Mouse (Mus musculus) retina, postnatal 7 days (tissue): ENCODE measurements around the gene Gm20388.

Source experiments
- DNase-seq: peaks from one replicate; pipeline ENCODE4 v3.0.0-alpha.2; 2012; ENCODE audit warnings: low read depth, low spot score

Gm20388 gene

GRCm38 (mm10) chr8:122234055-122234454 is 2323.4 kb downstream of the Gm20388 start:
- DNase-seq = no peak

- DNase-seq = no peak
These were observed 2325.9 kb downstream of the Gm20388 start for GRCm38 (mm10) chr8:122236521-122236920.

GRCm38 (mm10) chr8:122238225-122238624 is 2327.6 kb downstream of the Gm20388 start:
- DNase-seq = no peak

DNA sequence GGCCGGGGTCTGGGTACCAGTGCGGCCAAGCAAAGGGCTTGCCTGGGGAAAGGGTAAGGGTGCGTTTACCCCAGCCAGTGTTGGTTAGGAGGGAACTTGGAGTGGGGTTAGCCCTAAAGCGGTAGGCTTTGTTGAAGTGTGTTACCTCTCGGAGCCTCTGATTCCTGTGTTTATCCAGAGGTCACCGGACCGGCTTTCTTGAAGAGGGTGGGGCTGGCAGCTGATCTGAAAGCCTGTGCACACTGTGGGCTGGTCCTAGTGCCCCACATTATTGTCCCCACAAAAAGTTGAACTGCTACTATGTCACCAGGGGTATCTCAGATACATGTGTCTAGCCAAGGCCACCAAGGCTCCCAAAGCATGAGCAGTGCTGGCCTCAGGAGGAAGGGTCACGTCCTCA is 2328.1 kb downstream of the Gm20388 start:
- no peak for DNase-seq

DNA sequence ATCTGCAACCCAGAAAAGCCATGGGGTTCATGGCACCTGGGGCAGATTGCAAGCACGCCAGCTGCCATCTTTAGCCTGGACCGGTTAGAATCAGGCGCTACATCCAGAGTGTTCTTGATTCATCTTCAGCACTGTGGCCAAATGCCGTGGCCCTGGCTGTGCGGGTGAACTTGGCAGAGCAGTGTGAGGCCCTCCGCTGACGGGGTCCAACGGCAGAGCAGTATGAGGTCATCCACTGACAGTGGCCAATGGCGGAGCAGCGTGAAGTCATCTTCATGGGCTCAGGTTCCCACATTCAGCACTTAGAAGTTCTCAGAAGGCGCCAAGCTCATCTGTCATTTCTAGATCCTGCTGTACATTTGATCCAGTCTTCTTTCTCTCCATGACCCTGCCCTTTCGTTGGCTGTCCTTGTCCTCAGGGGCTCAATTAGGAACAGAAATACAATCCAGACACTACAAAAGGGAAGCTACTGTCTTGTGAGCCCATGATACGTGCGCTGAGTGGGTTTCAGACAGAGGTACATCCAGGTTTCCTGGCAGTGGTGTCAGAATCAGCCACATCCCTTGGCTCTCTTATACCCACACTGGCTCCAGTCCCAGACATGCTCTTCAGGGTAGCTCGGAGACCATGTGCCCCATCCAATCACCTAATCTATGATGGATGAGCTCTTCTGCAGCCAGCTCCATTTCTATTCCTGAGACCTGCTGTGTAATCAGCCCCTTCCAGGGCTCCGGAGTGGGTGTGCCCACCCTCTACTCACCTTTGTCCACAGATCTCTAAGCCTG is 2329.8 kb downstream of the Gm20388 start:
- no peak for DNase-seq

DNA sequence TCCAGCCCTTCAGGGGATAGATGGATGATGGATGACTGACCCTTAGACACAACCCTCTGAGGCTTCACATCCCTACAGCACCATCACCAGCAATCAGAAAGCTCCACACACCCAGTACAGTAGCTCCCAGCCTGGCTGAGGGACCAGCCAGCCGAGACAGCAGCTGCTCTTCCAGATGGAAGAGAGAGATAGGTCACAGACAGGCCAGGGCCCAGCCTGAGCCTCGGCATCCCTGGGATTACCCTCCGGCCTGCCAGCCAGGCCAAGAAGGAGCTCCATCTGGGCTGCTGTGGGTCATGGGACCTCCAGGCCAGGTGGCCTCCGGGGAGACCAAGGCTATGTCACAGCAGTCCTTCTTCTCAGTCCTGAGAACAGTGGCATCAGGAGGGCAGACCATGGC is 2332.7 kb downstream of the Gm20388 start:
- DNase-seq = no peak

DNA sequence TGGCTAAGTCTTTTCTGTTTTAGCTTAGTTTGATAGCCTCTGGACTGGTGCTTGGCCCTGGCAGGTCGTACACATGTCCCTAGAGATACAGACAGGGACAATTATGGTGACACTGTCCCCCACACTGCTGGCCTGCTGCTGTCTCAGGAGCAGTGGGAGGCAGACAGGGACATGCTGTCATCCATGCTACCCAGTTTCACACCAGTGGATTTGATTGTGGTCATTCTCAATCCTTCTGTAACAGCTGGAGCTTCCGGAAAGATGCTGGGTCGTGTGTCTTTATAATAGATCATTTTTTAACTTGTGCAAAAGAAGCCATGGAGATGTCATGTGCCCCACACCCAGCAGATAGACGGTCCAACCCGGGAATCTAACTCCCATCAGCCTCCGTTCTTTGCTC is 2334.5 kb downstream of the Gm20388 start:
- DNase-seq = no peak

- no peak for DNase-seq
These were observed 2335.9 kb downstream of the Gm20388 start for GRCm38 (mm10) chr8:122246257-122247211.

DNA sequence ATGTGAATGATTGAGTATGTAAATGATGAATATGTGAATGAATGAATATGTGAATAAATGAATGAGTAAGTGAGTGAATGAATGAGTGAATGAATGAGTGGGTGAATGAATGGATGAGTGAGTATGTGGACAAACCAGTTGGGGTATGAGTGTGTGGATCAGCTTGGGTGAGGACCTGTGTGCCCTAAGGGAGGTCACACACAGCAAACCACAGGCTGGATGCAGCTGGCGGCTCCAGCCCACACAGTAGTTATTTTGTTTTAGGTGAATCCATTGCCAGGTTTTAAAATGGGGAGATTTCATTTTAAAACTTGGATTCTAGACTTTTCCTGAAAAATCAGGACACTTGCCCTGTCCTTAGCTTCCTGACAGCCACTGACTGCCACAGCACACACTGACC is 2341.1 kb downstream of the Gm20388 start:
- DNase-seq = no peak

GRCm38 (mm10) chr8:122252366-122252765 is 2341.7 kb downstream of the Gm20388 start:
- DNase-seq = no peak

- no peak for DNase-seq
These were observed 2348.7 kb downstream of the Gm20388 start for GRCm38 (mm10) chr8:122259351-122259750.

DNA sequence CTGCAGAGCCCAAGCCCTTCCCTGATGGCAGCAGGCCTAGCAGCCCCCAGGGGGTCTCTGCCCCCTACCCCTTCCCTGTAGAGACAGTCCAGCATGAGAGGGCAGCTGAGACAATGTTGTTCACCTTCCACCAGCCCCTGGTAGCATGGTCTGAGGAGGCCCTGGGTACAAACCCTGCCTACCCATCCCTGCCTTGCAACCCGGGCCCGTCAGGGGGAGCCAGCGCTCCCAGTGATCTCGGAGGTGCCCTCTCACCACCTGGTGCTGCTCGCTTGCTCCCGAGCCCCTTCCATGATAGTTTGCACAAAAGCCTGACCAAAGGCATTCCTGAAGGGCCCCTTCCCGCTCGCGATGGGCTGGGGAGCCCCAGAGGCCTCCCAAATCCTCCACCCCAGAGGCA is 2350.1 kb downstream of the Gm20388 start:
- DNase-seq = no peak

DNA sequence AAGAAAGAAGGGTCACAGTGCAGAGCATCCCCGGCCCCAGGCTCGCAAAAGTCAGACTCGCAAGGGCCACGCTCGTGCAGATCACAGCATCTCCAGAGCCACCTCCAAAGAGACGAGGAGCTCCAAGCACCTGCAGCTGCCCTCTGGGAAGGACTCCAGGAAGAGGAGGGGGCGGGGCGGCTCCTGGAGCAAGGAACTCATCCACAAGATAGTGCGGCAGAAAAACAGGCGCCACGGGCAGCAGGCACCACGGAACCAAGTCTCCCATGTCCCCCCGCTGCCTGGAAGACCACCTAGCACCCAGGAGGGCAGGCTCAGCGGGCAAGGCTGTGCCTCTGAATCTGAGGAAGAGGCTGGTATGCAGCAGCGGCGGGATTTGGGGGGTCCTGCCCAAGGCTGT is 2352.2 kb downstream of the Gm20388 start:
- no peak for DNase-seq

DNA sequence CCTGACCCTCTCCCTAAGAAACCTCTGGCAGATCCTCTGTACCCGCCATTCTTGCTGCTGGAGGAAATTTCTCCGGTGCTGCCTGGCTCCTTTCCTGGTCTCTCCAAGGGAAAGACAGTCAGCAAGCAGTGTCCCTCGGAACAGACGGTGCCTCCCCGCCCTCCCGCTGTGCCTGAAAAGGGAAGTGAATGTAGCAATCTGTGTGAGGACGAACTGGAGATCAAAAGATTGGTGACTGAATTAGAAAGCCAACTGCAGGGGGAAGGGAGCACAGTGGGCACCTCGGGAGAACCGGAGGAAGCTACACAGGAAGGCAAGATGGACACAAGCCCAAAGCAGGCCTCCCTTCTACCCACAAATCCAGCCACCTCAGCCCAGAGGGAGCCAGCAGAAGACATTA is 2353.6 kb downstream of the Gm20388 start:
- no peak for DNase-seq

DNA sequence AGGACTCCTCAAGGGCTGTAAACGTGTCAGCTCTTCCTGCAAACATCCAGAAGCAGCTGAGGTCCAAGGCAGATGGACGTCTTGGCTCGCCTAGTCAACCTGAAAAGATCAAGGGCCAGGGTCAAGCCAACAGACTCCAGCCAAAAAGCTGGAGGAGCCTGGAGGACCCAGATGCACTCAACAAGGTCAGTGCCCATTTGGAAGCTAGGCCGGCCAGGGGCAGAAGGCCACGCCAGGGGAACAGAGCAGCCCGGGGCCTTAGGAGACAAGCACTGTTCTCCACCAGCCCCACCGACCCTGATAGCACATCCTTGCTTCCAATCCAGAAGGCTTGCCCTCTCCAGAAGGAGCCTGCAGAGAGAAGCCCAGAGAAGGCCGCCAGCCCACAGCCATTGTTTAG is 2354.9 kb downstream of the Gm20388 start:
- no peak for DNase-seq

GRCm38 (mm10) chr8:122266867-122267266 is 2356.2 kb downstream of the Gm20388 start:
- no peak for DNase-seq

GRCm38 (mm10) chr8:122268861-122269260 is 2358.2 kb downstream of the Gm20388 start:
- no peak for DNase-seq

DNA sequence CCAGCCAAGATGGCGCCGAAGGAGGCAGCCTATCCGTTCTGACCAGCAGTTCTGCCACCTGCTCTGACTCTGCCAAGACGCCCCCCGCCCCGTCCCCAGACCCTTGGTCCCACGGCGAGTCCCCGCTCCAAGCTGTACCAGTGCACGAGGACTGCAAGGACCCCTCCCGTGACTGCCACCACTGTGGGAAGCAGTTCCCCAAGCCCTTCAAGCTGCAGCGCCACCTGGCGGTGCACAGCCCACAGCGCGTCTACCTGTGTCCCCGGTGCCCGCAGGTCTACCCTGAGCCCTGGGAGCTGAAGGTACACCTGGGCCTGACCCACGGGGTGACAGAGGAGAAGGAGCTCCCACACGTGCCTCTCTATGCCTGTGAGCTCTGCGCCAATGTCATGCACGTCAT is 2358.8 kb downstream of the Gm20388 start:
- peak; percentile 65 for DNase-seq

DNA sequence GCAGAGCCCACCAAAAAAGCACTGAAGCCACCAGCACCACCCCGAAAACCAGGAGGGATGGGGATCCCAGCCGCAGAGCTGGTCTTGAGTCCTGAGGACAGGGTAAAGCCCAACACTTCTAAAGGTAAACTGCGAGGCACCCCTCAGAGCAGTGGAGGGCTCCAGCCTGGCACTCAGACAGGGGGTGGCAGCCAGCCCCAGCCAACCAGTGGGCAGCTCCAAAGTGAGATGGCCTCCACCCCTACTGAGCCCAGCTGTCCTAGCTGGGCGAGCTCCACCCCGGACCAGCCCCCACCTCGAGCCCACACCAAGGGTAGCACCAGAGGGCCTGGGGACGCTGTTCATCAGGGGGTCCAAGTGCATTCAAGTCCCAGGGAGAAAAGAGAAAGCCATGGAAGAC is 2359.9 kb downstream of the Gm20388 start:
- no peak for DNase-seq

GRCm38 (mm10) chr8:122273152-122273551 is 2362.5 kb downstream of the Gm20388 start:
- peak; percentile 81 for DNase-seq

DNA sequence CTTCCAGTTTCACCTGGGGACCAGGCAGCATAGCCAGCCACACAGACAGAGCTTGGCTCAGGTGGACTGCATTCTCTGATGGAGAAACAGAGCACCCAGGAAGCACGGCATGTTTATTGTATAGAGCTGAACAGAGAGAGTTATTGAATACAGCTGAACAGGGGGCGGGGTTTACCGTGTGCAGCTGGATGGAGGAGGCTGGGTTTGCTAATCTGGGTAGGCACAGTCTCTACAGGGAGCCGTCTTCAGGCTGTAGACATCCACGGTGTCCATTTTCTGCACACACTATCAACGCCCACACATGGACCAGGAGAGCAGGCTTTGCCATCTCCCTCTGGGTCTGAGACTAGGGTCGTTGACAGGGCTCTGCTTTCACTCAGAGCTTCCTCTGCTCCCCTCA is 2363.2 kb downstream of the Gm20388 start:
- DNase-seq = no peak

GRCm38 (mm10) chr8:122274651-122275391 is 2364.2 kb downstream of the Gm20388 start:
- DNase-seq = no peak
